10 mouse cellular contexts compared by ENCODE assay signal in the genomic region with DNA sequence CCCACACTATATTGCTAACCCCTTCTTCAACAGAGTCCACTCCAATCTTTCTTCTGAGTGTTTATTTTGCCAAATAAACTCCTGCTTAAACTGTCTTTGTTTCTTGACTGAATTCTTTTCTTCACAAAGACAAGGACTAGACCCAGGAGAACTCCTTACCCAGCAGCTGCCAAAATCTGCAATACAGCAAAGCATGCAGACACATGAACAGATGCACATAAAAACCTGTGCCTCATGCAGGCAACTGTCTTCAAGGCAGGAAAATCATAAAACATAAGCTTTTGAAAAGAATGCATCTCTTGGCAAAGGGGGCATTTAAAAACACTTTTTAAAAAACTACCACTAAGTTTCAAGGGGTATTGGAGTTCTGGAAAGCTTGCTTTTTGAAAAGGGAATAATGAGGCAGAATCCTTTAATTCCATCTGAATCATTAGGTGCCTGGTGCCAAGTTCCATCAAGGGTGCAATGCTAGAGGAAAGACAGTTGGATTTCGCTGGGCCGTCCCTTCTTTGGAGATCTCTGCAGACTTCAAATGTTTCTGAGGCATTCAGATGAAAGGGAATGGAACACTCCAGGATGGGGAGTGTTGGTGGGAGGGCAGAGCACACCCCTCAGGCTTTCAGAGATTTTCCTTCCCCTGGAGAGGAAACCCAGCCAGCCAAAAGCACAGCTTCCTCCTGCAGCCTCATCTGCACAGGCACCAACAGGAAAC.
DNase-seq lines count a peak whose midpoint lies in the region; ATAC-seq and TF ChIP-seq lines count a peak whose summit lies in the region.
"Had no signal": no experiment of that assay in that cellular context is flagged by ENCODE, and none has a peak within 500 bp of the region (broad histone marks: within the 10 kb centered on the region; RNA-seq: fewer than 3 reads in every experiment).

No protein-coding gene starts in this region.

- H3K27me3 ChIP-seq in kidney, embryonic 16.5 days (ENCODE audit: insufficient read depth, low read length): no peaks in the 10 kb centered on the region
- no peaks in the 10 kb centered on the region for H3K27me3 ChIP-seq in embryonic facial prominence, embryonic 15.5 days
- H3K27me3 ChIP-seq in lung, postnatal 0 days (replicated peaks; ENCODE audit: insufficient read depth, low read length): no peaks in the 10 kb centered on the region

- TF ChIP-seq EP300 in lung, postnatal 0 days (IDR thresholded peaks at IDR 0.05): no peak

- no peak overlapping the region for H3K4me3 ChIP-seq in kidney, embryonic 16.5 days (ENCODE audit: low read length)
- no peak overlapping the region for H3K4me3 ChIP-seq in embryonic facial prominence, embryonic 15.5 days (replicated peaks)
- H3K4me3 ChIP-seq in lung, postnatal 0 days (ENCODE audit: low read depth, low read length): no peak overlapping the region

- H3K9me3 ChIP-seq in kidney, embryonic 16.5 days (ENCODE audit: low read length): no peaks in the 10 kb centered on the region
- no peaks in the 10 kb centered on the region for H3K9me3 ChIP-seq in embryonic facial prominence, embryonic 15.5 days (replicated peaks)
- H3K9me3 ChIP-seq in lung, postnatal 0 days (ENCODE audit: low read length): no peaks in the 10 kb centered on the region

- H3K4me2 ChIP-seq in kidney, embryonic 16.5 days (replicated peaks; ENCODE audit: low read depth, low read length): no peak overlapping the region
- H3K4me2 ChIP-seq in embryonic facial prominence, embryonic 15.5 days (replicated peaks): no peak overlapping the region
- no peak overlapping the region for H3K4me2 ChIP-seq in lung, postnatal 0 days (replicated peaks; ENCODE audit: low read depth, low read length)

- H3K27ac ChIP-seq in kidney, embryonic 16.5 days (ENCODE audit: low read length): peak overlapping the region; percentile 26
- peak overlapping the region; percentile 79 for H3K27ac ChIP-seq in embryonic facial prominence, embryonic 15.5 days (replicated peaks)
- H3K27ac ChIP-seq in lung, postnatal 0 days (ENCODE audit: low read length): no peak overlapping the region
- H3K27ac ChIP-seq: macrophage had no signal

- no peak for ATAC-seq in kidney, embryonic 16.5 days (ENCODE audit: low FRiP score, low TSS enrichment)
- ATAC-seq in embryonic facial prominence, embryonic 15.5 days (ENCODE audit: insufficient number of reproducible peaks, low FRiP score, low TSS enrichment, low read depth): no peak
- peak; percentile 40 for ATAC-seq in lung, postnatal 0 days

- no peaks in the 10 kb centered on the region for H3K36me3 ChIP-seq in kidney, embryonic 16.5 days (ENCODE audit: insufficient read depth, low read length)
- no peaks in the 10 kb centered on the region for H3K36me3 ChIP-seq in embryonic facial prominence, embryonic 15.5 days
- no peaks in the 10 kb centered on the region for H3K36me3 ChIP-seq in lung, postnatal 0 days (ENCODE audit: insufficient read depth, low read length)

- H3K9ac ChIP-seq in kidney, embryonic 16.5 days (replicated peaks; ENCODE audit: low read length): no peak overlapping the region
- no peak overlapping the region for H3K9ac ChIP-seq in embryonic facial prominence, embryonic 15.5 days
- no peak overlapping the region for H3K9ac ChIP-seq in lung, postnatal 0 days (replicated peaks; ENCODE audit: low read depth)

- H3K4me1 ChIP-seq in kidney, embryonic 16.5 days (ENCODE audit: insufficient read depth, low read length): peaks cover 7% of the 10 kb centered on the region; the same call in 1 of the 2 replicates
- H3K4me1 ChIP-seq in embryonic facial prominence, embryonic 15.5 days: peaks cover 40% of the 10 kb centered on the region
- H3K4me1 ChIP-seq in lung, postnatal 0 days (ENCODE audit: insufficient read depth, low read depth, low read length): no peaks in the 10 kb centered on the region

- no peak for TF ChIP-seq CTCF in lung, postnatal 0 days (IDR thresholded peaks at IDR 0.05)

- WGBS in kidney, embryonic 16.5 days: 25% methylated on average over 2 of the region's 2 CpGs
- 12% methylated on average over 2 of the region's 2 CpGs for WGBS in embryonic facial prominence, embryonic 15.5 days
- WGBS in lung, postnatal 0 days: 37% methylated on average over 2 of the region's 2 CpGs

- peak; percentile 1 to 13 for DNase-seq in adrenal gland, postnatal 36 days
- DNase-seq in adrenal gland, adult 8-10 months: no peak
- no peak for DNase-seq in kidney, adult 18-20 months
- peak; percentile 18 for DNase-seq in lung, postnatal 0 days (ENCODE audit: low spot score)
- DNase-seq in liver: no peak
- no peak for DNase-seq in T-cell, adult 2 months (ENCODE audit: low spot score)
- DNase-seq: cerebellum, adult 9-10 months had no signal

Comparison
In these comparisons a context has a peak if more than half of its experiments do, and no peak if none do; other contexts are left out.
1. DNase-seq: peak in adrenal gland, postnatal 36 days (2 of 2) and lung, postnatal 0 days (single experiment); none in adrenal gland, adult 8-10 months (single experiment), kidney, adult 18-20 months (single experiment), liver (single experiment) and T-cell, adult 2 months (single experiment).